Mouse (Mus musculus) kidney, adult 11 months (tissue): Measurements from ENCODE around the gene Mamdc2.

Experiments
- DNase-seq: peaks from one replicate; pipeline ENCODE4 v3.0.0; 2022

Mamdc2 gene

GRCm38 (mm10) chr19:23353881-23354401 is 94.3 kb downstream of the Mamdc2 start:
- peak; percentile 56 for DNase-seq

- DNase-seq: no peak
Observed at GRCm38 (mm10) chr19:23353161-23353560, 95.1 kb downstream of the Mamdc2 start.

- DNase-seq: no peak
Observed at GRCm38 (mm10) chr19:23351808-23352491, 96.3 kb downstream of the Mamdc2 start.

DNA sequence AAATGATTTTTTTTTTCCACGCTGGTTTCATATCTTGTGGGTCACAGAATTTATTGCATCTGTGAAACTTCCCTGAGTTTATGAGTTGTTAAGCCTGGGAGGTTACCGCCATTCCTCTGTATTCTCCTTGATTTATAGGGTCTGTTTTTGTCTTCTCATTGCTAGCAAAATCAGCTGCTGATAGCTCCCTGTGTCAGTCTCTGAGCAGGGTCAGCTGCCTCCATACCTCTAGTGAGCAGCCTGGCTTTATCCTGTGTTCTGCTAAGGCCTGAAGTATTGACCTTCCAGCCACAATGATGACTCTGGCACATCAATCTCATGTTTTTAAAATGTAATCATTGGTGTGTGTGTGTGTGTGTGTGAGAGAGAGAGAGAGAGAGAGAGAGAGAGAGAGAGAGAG is 98.3 kb downstream of the Mamdc2 start:
- DNase-seq: no peak

- DNase-seq: no peak
Observed at GRCm38 (mm10) chr19:23342782-23343181, 105.5 kb downstream of the Mamdc2 start.

DNA sequence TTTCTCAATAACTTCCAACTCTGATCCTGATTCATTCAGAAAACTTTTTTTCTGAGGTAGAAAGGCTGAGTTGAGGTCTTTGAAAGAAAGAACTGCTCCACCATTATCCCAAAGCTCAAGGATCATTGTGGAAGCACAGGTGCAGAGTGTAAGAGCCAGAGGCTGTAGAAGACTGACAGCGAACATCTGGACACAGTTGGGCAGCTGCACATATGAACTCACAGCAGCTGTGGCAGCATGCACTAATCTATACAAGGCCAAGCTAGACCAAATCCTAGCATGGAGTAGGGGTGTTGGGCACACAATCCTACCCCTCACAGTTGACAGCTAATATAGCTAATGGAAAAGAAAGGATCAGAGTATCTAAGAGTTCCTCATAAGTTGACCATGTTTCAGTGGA is 115.4 kb downstream of the Mamdc2 start:
- DNase-seq: no peak

- no peak for DNase-seq
Observed at GRCm38 (mm10) chr19:23330842-23331241, 117.4 kb downstream of the Mamdc2 start.

- no peak for DNase-seq
Observed at GRCm38 (mm10) chr19:23329346-23329745, 118.9 kb downstream of the Mamdc2 start.

- DNase-seq: no peak
Observed at GRCm38 (mm10) chr19:23327056-23327640, 121.1 kb downstream of the Mamdc2 start.

- DNase-seq: no peak
Observed at GRCm38 (mm10) chr19:23323107-23323506, 125.1 kb downstream of the Mamdc2 start.

- no peak for DNase-seq
Observed at GRCm38 (mm10) chr19:23317989-23318358, 130.3 kb downstream of the Mamdc2 start.

GRCm38 (mm10) chr19:23317295-23317988 is 130.8 kb downstream of the Mamdc2 start:
- no peak for DNase-seq

- DNase-seq: no peak
Observed at GRCm38 (mm10) chr19:23316851-23317250, 131.4 kb downstream of the Mamdc2 start.

GRCm38 (mm10) chr19:23309979-23310378 is 138.3 kb downstream of the Mamdc2 start:
- DNase-seq: no peak

DNA sequence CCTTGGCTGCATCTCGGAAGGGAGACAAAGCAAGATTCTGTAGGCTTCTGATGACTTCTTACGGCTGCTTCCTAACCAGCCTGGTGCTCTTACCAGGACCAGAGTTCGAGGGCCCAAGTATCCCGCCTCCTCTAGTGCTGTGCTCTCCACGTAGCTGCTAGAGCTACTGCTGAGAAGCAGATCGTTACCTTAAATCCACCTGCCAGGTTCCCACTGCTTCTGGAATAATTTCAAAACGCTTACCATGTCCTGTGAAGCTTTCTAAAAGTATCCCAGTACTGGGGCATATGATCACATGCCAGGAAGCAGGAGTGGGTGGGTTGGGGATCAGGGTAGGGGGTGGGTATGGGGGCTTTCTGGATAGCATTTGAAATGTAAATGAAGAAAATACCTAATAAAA is 141.6 kb downstream of the Mamdc2 start:
- DNase-seq: no peak

DNA sequence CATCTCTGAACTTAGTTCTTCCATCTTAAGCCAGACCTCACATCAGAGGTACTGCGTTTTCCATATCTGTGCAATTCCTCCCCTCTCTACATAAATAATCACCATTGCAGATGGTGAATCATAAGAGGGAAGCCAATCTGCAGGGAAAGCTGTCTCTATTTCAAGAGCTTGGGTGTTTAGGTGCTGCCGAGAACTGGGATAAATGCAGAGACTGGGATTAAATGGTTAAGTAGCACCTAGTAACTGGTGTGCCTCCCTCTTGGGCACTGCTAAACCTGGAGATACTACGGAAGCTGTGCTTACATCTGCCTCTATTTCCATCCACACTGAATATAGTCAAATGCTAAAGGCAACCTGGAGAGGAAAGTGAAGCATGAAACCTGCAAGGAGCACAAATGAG is 148.3 kb downstream of the Mamdc2 start:
- no peak for DNase-seq

GRCm38 (mm10) chr19:23298917-23299316 is 149.3 kb downstream of the Mamdc2 start:
- DNase-seq: no peak

GRCm38 (mm10) chr19:23297191-23297590 is 151.1 kb downstream of the Mamdc2 start:
- no peak for DNase-seq

GRCm38 (mm10) chr19:23289251-23289650 is 159.0 kb downstream of the Mamdc2 start:
- no peak for DNase-seq

- no peak for DNase-seq
Observed at GRCm38 (mm10) chr19:23281911-23282660, 166.2 kb downstream of the Mamdc2 start.

GRCm38 (mm10) chr19:23274054-23274724 is 174.1 kb downstream of the Mamdc2 start:
- DNase-seq: no peak

DNA sequence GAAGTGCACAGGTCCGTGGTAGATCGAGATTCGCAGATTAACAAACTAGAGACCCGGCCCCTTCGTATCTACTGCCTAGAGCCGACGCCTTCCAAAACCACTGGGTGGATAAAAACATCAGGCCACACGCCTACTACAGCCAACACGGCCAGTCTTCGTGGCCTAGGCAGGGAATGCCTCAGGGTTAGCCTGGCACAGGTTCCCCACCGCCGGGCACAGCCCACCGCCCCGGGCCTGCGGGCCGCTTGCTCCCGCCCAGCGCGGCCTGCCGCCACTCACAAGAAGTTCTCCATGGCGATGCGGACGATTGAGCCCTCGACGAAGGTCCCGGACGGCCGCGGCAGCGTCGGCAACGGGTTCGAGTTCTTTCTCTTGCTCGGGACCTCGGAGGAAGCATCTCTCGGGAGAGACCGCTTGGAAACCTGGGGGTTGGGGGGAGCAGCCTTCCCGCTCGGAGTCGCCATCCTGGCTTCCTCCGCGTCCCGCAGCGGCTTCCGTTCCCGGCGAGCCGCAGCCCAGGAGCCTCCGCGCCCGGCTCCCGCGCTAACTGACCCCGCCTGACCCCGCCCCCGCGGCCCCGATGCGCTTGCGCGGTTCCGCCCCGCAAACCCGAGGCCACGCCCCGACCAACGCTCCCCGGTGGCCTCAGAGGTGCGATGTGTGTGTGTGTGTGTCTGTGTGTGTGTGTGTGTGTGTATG is 174.7 kb downstream of the Mamdc2 start, which contains the start of gene Smc5:
TSS of gene Smc5 (minus strand) at position 543 of the 699 bp plus-strand sequence.
- peak; percentile 82 for DNase-seq
